Mouse (Mus musculus) CD8-positive naive resting alpha-beta T cell, adult 2 months (primary cell): ENCODE data around the gene Mef2c.

Source experiments
- DNase-seq, 2 experiments: peaks; one replicate each; pipeline ENCODE4 v3.0.0; 2022; ENCODE audit warnings: low read depth in 2 of 2, low spot score in 2 of 2

Mef2c gene

DNA sequence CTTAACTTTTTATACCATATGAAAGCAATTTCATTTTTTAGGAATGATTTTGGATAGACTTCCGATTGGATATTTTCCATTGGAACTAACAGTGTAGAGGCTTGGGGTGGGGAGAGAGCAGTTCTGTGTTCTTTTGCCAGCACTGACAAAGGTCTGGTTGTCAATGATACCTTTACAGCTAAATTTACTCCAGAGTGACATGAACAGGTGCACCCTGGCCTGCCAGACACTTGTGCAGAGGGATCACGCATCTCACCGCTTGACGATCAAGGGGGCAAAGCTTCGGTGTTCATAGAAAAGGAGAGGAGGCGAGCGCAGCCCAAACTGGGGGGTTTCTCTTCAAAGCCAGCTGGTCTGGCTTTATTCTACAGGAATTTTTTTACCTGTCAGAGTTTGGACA, at the start of gene Mef2c:
Mef2c (plus strand) TSS at position 116 of the 400 bp plus-strand sequence.
- no peak for DNase-seq

GRCm38 (mm10) chr13:83458729-83459128, 45.1 kb upstream of the Mef2c start:
- DNase-seq, result peak in 1 of 2 experiments; percentile 2

- DNase-seq, result no peak
Observed at GRCm38 (mm10) chr13:83459600-83459999, 44.2 kb upstream of the Mef2c start.

DNA sequence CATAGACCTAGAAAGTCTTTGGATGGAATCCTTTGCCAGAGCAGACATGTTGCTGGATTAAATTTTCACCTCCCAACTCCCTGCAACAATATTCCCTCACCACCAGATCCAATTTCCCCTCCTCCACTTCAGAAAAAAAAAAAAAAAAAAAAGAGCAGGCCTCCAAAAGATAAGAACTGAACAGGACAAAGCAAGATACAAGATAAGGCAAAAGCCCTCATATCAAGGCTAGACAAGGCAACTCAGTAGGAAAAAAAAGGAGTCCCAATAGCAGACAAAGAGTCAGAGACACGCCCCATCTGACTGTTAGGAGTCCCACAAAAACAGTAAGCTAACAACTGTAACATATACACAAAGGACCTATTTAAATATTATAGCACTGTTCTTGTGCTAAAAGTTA, 43.2 kb upstream of the Mef2c start:
- DNase-seq, result no peak

DNA sequence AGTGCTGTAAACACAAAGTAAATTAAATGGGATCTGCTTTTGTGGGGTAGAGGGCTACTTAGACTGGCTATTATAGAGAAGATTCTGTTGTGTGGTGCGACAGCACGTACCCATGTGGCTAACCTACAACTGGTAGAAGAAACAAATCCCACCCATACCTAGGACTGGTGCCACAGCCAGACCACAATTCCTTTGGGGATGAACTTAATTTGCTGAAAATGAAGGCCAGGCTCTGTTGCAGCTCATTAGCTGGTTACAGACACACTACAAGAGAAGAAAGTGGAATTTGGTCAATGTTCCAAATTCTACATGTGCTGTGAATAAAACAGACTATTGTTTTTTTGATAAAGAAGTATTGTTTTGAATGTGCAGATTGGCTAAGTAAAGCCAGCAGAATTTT, 42.3 kb upstream of the Mef2c start:
- DNase-seq, result no peak

DNA sequence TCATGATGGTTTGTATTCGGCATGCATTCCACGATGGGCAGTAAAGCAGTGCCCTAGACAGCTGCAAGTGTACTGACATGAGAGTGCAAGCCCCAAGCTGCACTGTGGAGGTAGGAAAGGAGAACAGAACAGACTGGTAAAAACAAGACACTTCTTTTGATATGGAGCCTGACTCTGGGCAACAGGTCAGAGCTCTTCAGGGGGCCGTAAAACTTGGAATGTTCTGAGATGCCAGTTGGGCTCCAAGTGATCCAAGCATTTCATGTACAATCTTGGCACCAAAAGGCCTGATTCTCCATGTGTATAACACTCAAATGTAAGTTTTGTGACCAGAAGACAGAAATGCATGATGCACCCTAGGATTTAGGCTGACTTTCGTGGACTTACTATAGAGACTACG, 37.1 kb upstream of the Mef2c start:
- DNase-seq, result no peak

DNA sequence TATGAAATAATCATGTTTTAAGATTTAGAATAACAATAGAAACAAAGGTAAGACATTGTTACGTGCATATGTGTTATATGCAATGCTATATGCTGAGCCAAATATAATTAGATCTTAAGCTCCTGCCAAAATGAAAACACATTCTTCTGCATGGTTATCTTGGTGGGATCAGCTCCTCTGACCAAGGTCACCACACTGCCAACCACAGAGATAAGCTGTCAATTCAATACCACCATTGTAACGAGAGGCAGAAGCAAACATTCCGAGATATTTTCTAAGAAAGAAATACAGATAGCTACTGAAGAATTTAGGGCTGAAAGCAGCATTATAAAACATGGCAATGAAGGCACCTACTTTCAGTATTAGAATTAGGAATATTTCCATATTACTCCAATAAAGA, 35.0 kb upstream of the Mef2c start:
- DNase-seq, result no peak

- no peak for DNase-seq
Observed at GRCm38 (mm10) chr13:83473755-83474154, 30.1 kb upstream of the Mef2c start.

- DNase-seq, result no peak
Observed at GRCm38 (mm10) chr13:83480388-83480787, 23.4 kb upstream of the Mef2c start.

DNA sequence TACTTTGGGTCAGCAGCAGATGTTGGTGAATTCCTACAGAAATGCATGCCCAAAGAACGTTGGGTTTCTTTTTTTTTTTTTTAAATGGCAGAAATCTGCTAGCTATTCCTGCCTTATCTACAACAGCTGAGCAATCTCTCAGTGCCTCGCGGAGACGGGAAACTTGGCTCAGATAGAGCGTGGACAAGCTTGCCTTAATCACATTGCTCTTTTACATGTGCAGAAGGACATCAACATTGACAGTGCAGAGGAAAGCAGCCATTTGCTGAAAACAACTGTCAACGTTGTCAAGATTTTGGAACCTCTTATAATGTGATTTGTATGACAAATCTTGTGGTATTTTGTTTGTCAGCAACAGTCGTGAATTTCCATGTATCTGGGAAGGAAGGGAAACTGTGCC, 22.5 kb upstream of the Mef2c start:
- no peak for DNase-seq

DNA sequence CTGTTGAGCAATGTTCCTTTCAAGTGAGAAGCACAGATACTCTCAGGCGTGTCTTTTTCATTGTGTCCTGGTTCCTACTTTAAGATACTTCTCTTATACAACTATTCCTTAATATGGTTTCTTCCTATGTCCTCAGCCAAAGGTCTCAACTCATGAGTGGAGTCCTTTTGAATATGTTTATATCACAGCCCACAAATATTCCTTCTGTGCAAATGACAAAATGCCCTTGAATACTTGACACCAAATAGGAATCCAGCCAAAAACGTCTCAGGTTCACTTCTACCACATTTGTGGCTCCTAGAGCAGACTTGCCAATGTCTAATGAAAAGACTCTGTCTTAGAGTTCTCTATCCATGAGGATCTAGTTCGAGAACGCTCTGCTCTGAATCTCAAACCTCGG, 21.7 kb upstream of the Mef2c start:
- DNase-seq, result no peak

GRCm38 (mm10) chr13:83484215-83484614, 19.6 kb upstream of the Mef2c start:
- DNase-seq, result no peak

DNA sequence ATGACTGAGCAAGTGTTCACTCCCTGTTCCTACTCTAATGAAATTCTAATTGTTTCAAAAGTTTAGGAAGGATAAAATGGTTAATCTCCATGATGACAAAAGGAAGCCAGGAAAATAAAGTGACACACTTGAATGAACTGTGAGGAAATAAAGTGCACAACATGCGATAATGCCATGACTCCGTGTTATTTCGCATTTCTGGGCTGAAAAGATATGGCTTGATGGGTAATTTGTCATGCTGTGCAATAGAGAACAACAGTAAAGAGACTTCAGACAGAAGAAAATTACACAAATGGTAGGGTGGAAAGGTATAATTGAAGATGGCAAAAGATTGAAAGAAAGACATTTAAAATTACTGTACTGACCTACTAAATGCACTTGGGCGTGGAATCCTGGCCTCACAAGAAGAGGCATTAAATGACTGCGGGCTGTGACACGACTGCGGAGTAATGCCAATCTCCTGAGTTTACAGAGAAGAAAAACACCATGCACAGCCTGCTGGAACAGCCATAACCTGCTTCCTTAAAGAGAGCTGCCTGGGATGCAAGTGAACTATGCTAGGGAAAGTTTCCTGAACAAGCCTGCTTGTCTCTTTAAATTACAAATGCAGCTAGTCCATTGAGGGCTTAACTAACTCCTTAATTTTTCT, 19.0 kb upstream of the Mef2c start:
- no peak for DNase-seq

DNA sequence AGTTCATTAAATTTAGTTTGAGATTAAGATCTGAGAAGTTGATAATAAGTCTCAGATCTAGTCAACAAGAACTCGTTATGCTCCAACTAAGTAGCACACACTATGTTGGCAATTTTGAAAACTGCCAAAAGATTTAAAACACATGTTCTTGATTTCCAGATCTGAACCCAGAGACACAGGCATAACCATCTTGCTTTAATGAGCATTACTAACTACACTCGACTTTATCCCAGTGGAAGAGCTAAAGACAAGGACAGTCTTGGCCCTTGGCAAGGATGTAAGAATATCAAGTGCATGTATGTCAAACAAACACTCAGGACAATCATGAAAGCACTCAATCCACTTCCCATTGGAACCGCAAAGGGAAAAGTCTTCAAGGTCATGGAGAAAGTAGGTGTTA, 11.8 kb upstream of the Mef2c start:
- DNase-seq, result no peak

- no peak for DNase-seq
Observed at GRCm38 (mm10) chr13:83497708-83498107, 6.1 kb upstream of the Mef2c start.

DNA sequence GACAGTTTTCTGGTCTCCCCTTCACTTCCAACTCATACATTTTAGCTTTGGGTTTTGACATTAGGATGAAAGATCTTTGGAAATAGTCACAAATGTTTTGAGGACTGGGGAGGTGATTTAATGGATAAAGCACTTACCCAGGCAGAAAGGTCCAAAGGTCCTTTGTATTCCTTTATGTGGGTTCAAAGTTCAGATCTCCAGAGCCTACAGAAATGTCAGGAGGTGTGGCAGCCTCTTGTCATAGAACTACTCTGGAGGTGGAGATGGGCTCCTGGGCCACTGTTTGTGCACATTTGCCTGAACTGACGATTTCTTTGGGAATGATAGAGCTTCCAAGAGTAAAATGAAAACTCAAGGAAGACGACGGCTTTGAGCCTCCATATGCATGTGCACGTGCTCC, 4.3 kb upstream of the Mef2c start:
- DNase-seq, result no peak

DNA sequence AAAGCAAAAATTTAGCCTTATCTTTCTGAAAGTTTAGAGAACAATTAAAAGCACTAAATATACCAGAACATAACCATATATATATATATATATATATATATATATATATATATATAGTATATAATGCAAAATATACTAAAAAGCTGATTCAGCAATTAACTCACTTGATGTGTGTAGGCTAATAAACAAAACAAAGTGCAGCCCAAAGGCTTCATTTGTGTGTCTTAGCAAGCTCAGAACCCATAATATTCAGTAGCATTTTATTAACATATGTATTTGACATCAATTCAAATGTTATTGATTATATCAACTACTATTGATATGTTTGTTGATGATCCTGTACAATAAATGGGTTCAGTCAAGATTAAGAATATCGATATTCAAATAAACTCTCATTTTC, 3.9 kb downstream of the Mef2c start:
- DNase-seq, result no peak

GRCm38 (mm10) chr13:83515013-83515547, 11.2 kb downstream of the Mef2c start:
- DNase-seq, result no peak

DNA sequence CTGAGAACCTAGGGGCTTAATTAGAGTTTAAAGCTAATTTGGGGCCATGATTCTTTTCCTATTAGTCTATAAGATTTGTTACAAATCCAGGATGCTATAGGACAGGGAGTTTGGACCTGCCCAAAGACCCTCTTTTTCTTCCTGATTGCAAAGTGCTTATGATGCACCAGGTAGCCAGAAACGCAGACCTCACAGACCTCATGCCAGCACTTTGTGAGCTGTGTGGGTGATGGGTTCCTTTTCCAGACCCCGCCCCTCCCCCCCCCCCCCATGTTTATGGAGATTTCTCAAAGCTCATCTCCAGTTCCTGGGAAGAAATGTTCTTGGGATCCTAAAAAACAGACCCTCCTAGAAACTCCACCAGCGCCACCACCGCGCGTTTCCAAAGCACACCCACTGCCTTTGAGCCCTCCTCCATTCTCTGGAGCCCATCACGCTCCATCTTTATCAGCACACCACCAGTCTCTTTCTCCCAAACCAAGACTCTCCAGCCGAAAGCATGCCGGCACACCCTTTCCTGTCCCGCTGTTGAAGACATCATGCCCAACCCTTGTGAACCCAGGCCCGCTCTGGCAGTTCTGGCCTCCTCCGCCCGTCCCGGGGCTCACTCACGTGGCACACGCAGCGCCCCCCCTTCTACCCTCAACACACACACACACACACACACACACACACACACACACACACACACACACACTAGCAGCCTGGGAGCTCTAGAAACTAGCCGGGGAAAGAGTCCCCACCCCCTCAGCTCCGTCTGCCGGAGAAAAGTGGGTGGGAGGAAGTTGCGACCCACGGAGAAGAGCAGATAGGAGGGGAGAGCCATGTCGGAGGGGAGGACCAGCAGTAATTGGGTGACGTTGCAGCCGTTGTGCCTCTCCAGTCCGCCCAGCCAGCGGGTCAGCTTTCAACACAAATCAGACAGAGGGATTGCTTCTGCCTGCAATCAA, 14.1 kb downstream of the Mef2c start:
- no peak for DNase-seq

GRCm38 (mm10) chr13:83520807-83521206, 17.0 kb downstream of the Mef2c start:
- no peak for DNase-seq

DNA sequence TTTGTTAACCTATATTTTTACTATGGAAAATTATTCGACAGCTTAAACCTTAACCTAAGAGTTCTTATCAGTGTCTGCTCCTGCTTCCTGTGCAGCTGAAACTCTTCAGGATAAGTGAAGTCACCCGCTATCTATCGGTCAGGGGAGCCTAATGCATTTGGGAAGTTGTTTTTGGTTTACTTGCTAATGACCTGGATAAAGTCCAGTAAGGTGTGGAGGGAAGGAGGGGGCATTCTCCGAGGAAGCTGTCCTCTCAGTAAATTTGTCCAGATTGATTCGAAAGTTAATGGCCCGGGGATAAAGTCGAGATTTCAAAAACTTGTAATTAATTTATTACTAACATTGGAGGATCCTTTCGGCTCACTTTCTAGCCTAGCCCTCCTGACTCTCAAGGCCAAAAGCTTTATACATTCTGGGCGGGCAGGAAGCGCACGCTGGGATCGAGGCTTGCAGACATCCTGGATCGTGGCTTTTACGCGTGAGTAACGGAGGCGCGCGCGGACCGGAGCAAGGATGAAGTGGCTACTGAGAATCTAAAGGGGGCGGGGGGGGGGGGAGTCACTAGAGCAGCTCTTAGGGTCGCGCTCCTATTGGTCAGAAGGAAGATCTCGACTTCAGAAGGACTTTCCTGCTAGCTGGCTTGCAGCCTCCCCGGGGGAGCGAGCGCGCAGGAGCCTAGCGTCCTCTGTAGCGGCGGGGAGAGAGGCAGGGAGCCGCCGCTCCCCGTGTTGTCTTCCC, 19.6 kb downstream of the Mef2c start:
- DNase-seq, result no peak
